Mouse (Mus musculus): ENCODE measurements around the gene Fam71f1. TPM values are rescaled to one million over a fixed set of nuclear protein-coding genes. Genes with fewer than 3 reads are reported as not detected.

Gene Fam71f1
- polyA plus RNA-seq, 1 experiment, result 0.47 TPM

DNA sequence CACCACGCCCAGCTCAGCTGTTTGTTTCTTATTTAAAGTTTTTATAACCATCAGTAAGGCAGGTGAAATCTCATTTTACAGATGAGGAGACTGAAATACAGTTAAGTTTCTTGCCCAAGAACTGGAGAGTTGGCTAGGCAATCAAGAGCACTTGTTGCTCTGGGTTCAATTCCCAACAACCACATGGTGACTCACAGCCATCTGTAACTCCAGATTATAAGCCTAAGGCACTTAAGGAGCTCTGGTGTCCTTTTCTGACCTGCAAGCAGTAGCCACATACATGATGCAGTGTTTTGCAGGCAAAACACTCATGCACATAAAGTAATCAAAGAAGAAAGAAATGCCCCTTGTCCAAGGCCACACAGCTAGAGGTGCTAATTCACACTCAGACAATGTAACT lies 46.3 kb downstream of the Fam71f1 start:
- H3K27me3 ChIP-seq (ENCODE audit: control insufficient read depth, insufficient read depth, insufficient read length), result no peaks in the 10 kb centered on the region
- no peak overlapping the region for H3ac ChIP-seq (ENCODE audit: control insufficient read depth, insufficient read length)
- H3K36me3 ChIP-seq (ENCODE audit: control insufficient read depth, insufficient read depth), result peaks cover 57% of the 10 kb centered on the region
- no peak for TF ChIP-seq MAX (IDR thresholded peaks at IDR 0.05; ENCODE audit: low read depth)
- TF ChIP-seq E2F4 (IDR thresholded peaks at IDR 0.05; ENCODE audit: insufficient read depth), result no peak
- H3K4me3 ChIP-seq, result no peak overlapping the region
- H3K79me2 ChIP-seq (ENCODE audit: control insufficient read depth, insufficient read depth), result peaks cover 54% of the 10 kb centered on the region
- H3K4me2 ChIP-seq (ENCODE audit: low read depth), result no peak overlapping the region

DNA sequence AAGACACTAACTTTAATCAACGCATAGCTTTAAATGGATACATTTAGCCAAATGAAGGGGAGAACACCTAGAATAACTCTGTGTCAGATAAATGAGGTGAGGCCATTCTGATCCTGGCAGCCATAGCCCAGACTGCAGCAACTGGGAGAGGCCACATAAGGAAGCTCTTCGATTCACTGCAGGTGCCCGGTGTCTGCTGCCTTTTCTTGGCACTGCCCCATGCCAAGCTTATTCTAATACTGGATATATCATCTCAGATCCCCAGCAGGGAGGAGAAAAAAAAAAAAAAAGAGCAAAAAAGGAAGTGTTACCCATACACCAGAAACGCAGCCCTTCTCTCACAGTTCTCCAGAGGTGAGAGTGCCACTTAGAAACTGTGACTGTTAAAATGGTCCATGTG lies 58.4 kb downstream of the Fam71f1 start:
- no peak overlapping the region for H3K4me3 ChIP-seq
- no peak overlapping the region for H3K4me2 ChIP-seq (ENCODE audit: low read depth)
- no peaks in the 10 kb centered on the region for H3K79me2 ChIP-seq (ENCODE audit: control insufficient read depth, insufficient read depth)
- no peak overlapping the region for H3ac ChIP-seq (ENCODE audit: control insufficient read depth, insufficient read length)
- H3K27me3 ChIP-seq (ENCODE audit: control insufficient read depth, insufficient read depth, insufficient read length), result no peaks in the 10 kb centered on the region
- peaks cover 46% of the 10 kb centered on the region for H3K36me3 ChIP-seq (ENCODE audit: control insufficient read depth, insufficient read depth)
- no peak for TF ChIP-seq SRF (IDR thresholded peaks at IDR 0.05; ENCODE audit: control insufficient read depth, insufficient read length, low read depth)

DNA sequence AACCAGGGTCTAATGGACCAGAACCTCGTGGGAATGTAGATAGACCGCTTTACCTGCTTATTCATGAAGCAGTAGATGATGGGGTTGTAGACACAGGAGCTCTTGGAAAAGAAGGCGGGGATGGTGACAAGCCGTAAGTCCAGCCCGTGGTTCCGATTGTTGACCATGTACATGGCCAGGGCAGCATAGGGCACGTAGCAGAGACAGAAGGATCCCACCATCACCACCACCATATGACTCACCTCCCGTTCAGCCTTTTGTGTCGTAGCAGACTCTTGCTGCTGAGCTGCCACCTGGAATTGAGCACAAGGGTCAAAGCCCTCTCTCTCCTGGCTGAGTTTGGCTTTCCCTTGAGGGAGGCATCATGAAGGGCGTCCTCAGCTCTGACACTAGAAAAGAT lies 59.7 kb downstream of the Fam71f1 start:
- H3K36me3 ChIP-seq (ENCODE audit: control insufficient read depth, insufficient read depth), result peaks cover 38% of the 10 kb centered on the region
- H3K27me3 ChIP-seq (ENCODE audit: control insufficient read depth, insufficient read depth, insufficient read length), result no peaks in the 10 kb centered on the region
- H3K79me2 ChIP-seq (ENCODE audit: control insufficient read depth, insufficient read depth), result no peaks in the 10 kb centered on the region
- no peak overlapping the region for H3K4me3 ChIP-seq
- TF ChIP-seq POLR2AphosphoS2 (IDR thresholded peaks at IDR 0.05; ENCODE audit: insufficient read length, low read depth) (peak; percentile 91), SRF (IDR thresholded peaks at IDR 0.05; ENCODE audit: control insufficient read depth, insufficient read length, low read depth) (no peak), USF1 (IDR thresholded peaks at IDR 0.05; ENCODE audit: low read depth) (no peak), TCF3 (IDR thresholded peaks at IDR 0.05; ENCODE audit: insufficient read length, low read depth) (no peak), POLR2A (IDR thresholded peaks at IDR 0.05; ENCODE audit: insufficient read length, low read depth) (peak; percentile 38)
- H3ac ChIP-seq (ENCODE audit: control insufficient read depth, insufficient read length), result no peak overlapping the region
- H3K4me2 ChIP-seq (ENCODE audit: low read depth), result no peak overlapping the region

DNA sequence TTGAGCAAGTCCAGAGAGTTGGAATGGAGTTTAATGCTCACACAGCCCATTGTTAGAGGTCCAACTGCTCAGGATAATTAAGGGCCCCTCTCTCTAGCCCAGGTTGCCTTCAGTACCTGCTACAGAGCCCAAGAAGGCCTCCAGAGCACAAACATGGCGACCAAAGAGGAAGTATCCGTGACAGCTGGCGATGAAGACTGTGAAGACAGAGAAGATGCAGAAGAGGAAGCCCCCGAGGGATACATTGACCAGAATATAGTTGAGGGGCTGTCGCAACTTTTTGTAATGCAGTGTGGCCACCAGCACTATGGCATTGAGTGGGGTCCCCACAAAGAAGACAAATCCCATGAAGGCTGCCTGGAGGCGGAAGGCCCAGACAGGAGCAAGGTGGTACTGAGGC lies 61.0 kb downstream of the Fam71f1 start:
- H3K79me2 ChIP-seq (ENCODE audit: control insufficient read depth, insufficient read depth), result no peaks in the 10 kb centered on the region
- H3ac ChIP-seq (ENCODE audit: control insufficient read depth, insufficient read length), result no peak overlapping the region
- no peak overlapping the region for H3K4me3 ChIP-seq
- no peaks in the 10 kb centered on the region for H3K27me3 ChIP-seq (ENCODE audit: control insufficient read depth, insufficient read depth, insufficient read length)
- H3K36me3 ChIP-seq (ENCODE audit: control insufficient read depth, insufficient read depth), result peaks cover 29% of the 10 kb centered on the region
- TF ChIP-seq CEBPB (IDR thresholded peaks at IDR 0.05; ENCODE audit: insufficient read depth, poor library complexity, severe bottlenecking) (no peak), POLR2A (IDR thresholded peaks at IDR 0.05; ENCODE audit: insufficient read length, low read depth) (no peak), TCF3 (IDR thresholded peaks at IDR 0.05; ENCODE audit: insufficient read length, low read depth) (no peak), MAX (IDR thresholded peaks at IDR 0.05; ENCODE audit: low read depth) (no peak), POLR2AphosphoS2 (IDR thresholded peaks at IDR 0.05; ENCODE audit: insufficient read length, low read depth) (no peak), SRF (IDR thresholded peaks at IDR 0.05; ENCODE audit: control insufficient read depth, insufficient read length, low read depth) (no peak), TCF12 (IDR thresholded peaks at IDR 0.05; ENCODE audit: insufficient read depth, poor library complexity, severe bottlenecking) (no peak), USF1 (IDR thresholded peaks at IDR 0.05; ENCODE audit: low read depth) (no peak)
- no peak overlapping the region for H3K4me2 ChIP-seq (ENCODE audit: low read depth)

DNA sequence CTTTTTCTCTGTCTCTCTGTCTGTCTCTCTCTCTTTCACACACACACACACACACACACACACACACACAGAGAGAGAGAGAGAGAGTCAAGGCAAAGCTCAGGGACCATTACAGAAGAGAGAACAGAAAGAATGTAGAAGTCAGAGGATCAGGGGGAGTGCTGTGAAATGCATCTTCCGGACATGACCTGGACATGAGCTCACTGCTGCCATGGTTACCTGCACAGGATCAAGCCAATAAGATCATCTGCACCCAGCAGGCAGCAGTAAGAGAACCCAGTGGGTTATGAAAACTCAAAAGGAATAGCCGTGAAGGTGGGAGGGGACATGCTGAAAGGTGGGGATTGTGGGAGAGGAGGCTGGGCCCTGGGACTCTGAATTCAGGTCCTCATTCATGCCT lies 63.5 kb downstream of the Fam71f1 start:
- no peaks in the 10 kb centered on the region for H3K27me3 ChIP-seq (ENCODE audit: control insufficient read depth, insufficient read depth, insufficient read length)
- no peak overlapping the region for H3ac ChIP-seq (ENCODE audit: control insufficient read depth, insufficient read length)
- no peak overlapping the region for H3K4me2 ChIP-seq (ENCODE audit: low read depth)
- TF ChIP-seq POLR2AphosphoS2 (IDR thresholded peaks at IDR 0.05; ENCODE audit: insufficient read length, low read depth), result no peak
- H3K79me2 ChIP-seq (ENCODE audit: control insufficient read depth, insufficient read depth), result no peaks in the 10 kb centered on the region
- H3K36me3 ChIP-seq (ENCODE audit: control insufficient read depth, insufficient read depth), result peaks cover 11% of the 10 kb centered on the region
- H3K4me3 ChIP-seq, result no peak overlapping the region

Other genes starting within 250 kb of the Fam71f1 start
- gene Rbm28, start 154.1 kb upstream of the Fam71f1 start, polyA plus RNA-seq (2012; fragmentation: generic; extraction: Trizol), result 16.2 TPM
- 0.37 TPM for gene Prrt4, start 139.6 kb upstream of the Fam71f1 start, polyA plus RNA-seq (2012; fragmentation: generic; extraction: Trizol)
- gene Impdh1, start 102.8 kb upstream of the Fam71f1 start, polyA plus RNA-seq (2012; fragmentation: generic; extraction: Trizol), result 78.6 TPM
- gene Hilpda, start 46.7 kb upstream of the Fam71f1 start, polyA plus RNA-seq (2012; fragmentation: generic; extraction: Trizol), result 15.5 TPM
- gene Fam71f2, start 39.5 kb upstream of the Fam71f1 start, polyA plus RNA-seq (2012; fragmentation: generic; extraction: Trizol), result 0.47 TPM
- 183 TPM for gene Calu, start 28.9 kb downstream of the Fam71f1 start, polyA plus RNA-seq (2012; fragmentation: generic; extraction: Trizol)
- 0.17 TPM for gene Opn1sw, start 69.3 kb downstream of the Fam71f1 start, polyA plus RNA-seq (2012; fragmentation: generic; extraction: Trizol)
- 16.7 TPM for gene Ccdc136, start 77.2 kb downstream of the Fam71f1 start, polyA plus RNA-seq (2012; fragmentation: generic; extraction: Trizol)
- gene Flnc, start 114.1 kb downstream of the Fam71f1 start, polyA plus RNA-seq (2012; fragmentation: generic; extraction: Trizol), result 268 TPM
- 242 TPM for gene Atp6v1f, start 148.6 kb downstream of the Fam71f1 start, polyA plus RNA-seq (2012; fragmentation: generic; extraction: Trizol)
- gene Atp6v1fnb, start 152.3 kb downstream of the Fam71f1 start, polyA plus RNA-seq (2012; fragmentation: generic; extraction: Trizol), result not detected
- 0.26 TPM for gene Kcp, start 188.8 kb downstream of the Fam71f1 start, polyA plus RNA-seq (2012; fragmentation: generic; extraction: Trizol)
- gene Irf5, start 207.5 kb downstream of the Fam71f1 start, polyA plus RNA-seq (2012; fragmentation: generic; extraction: Trizol), result 0.32 TPM